Mouse (Mus musculus): ENCODE measurements around the gene Ppfia2. TPM values are rescaled to one million over a fixed set of nuclear protein-coding genes. Genes with fewer than 3 reads are reported as not detected.
A peak's percentile ranks its signal among the peaks of the same experiment; 100 is the strongest.

Gene Ppfia2
- total and polyA plus RNA-seq, 2 experiments from 2014 or later: 31.4 to 63.5 TPM

GRCm38 (mm10) chr10:106609177-106609981 lies 139.2 kb downstream of the Ppfia2 start:
- Histone ChIP-seq H3K9me3 (ENCODE audit: low read length) (no peaks in the 10 kb centered on the region), H3K27me3 (ENCODE audit: insufficient read depth, low read length) (no peaks in the 10 kb centered on the region), H3K27ac (ENCODE audit: low read depth, low read length) (peak overlapping the region; percentile 68), H3K4me1 (ENCODE audit: insufficient read depth, low read length) (no peaks in the 10 kb centered on the region), H3K9ac (replicated peaks; ENCODE audit: low read length, poor library complexity, severe bottlenecking) (peak overlapping the region; percentile 44; the same call in 1 of the 2 replicates), H3K36me3 (ENCODE audit: insufficient read depth, low read length) (no peaks in the 10 kb centered on the region), H3K4me3 (ENCODE audit: low read depth, low read length) (peak overlapping the region; percentile 21), H3K4me2 (ENCODE audit: low read depth, low read length, poor library complexity, severe bottlenecking) (peak overlapping the region; percentile 40)
- WGBS: 2% methylated on average over 7 of the region's 7 CpGs
- DNase-seq (ENCODE audit: low spot score): peak; percentile 75
- ATAC-seq (ENCODE audit: low FRiP score): peak; percentile 79
- TF ChIP-seq CTCF (IDR thresholded peaks at IDR 0.05): peak; percentile 74

DNA sequence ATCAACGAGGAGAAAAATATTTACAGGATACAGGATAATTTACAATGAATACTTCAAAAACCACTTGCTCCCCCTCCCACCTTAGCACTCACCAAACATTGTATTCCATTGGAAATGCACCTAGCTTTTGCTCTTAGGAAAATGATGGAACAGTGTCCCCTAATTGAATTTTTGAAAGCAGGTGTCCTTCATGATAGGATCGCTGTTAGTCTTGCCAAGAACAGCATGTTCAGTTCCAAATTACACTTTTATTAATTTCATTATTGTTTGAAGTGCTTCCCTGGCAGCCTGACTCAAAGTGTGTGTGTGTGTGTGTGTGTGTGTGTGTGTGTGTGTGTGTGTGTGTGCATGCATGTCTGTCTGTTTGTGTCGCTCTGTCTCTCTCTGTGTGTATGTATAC lies 140.1 kb downstream of the Ppfia2 start:
- no peaks in the 10 kb centered on the region for H3K4me1 ChIP-seq (ENCODE audit: insufficient read depth, low read length)
- H3K9me3 ChIP-seq (ENCODE audit: low read length): no peaks in the 10 kb centered on the region
- no peak overlapping the region for H3K9ac ChIP-seq (replicated peaks; ENCODE audit: low read length, poor library complexity, severe bottlenecking)
- WGBS: 53% methylated on average over 3 of the region's 3 CpGs
- H3K27ac ChIP-seq (ENCODE audit: low read depth, low read length): no peak overlapping the region
- TF ChIP-seq CTCF (IDR thresholded peaks at IDR 0.05): no peak
- no peaks in the 10 kb centered on the region for H3K36me3 ChIP-seq (ENCODE audit: insufficient read depth, low read length)
- no peak overlapping the region for H3K4me3 ChIP-seq (ENCODE audit: low read depth, low read length)
- no peaks in the 10 kb centered on the region for H3K27me3 ChIP-seq (ENCODE audit: insufficient read depth, low read length)
- peak; percentile 29; the same call in 1 of the 2 replicates for ATAC-seq (ENCODE audit: low FRiP score)
- H3K4me2 ChIP-seq (ENCODE audit: low read depth, low read length, poor library complexity, severe bottlenecking): no peak overlapping the region
- peak; percentile 8 for DNase-seq (ENCODE audit: low spot score)

DNA sequence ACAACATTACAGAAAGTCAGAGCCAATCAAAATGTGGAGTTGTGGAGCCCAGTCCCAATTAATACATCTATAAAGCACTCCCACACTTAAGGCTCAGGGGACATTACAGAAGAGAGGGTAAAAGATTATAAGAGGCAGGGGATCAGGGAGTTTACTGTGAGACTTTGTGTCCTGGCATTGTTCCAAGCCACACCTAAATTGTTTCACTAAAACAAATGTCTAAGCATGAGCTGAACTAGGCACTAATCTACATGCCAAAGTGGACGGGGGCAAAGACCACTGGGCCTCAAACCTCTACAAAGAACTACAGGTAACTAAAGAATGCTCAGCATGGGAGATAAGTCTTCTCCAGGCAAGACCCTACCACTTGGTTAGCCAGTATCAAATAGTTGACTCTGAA lies 148.1 kb downstream of the Ppfia2 start:
- ATAC-seq (ENCODE audit: low FRiP score) (no peak), DNase-seq (ENCODE audit: low spot score) (no peak)

GRCm38 (mm10) chr10:106620952-106621351 lies 150.8 kb downstream of the Ppfia2 start:
- no peak overlapping the region for H3K9ac ChIP-seq (replicated peaks; ENCODE audit: low read length, poor library complexity, severe bottlenecking)
- TF ChIP-seq CTCF (IDR thresholded peaks at IDR 0.05): no peak
- ATAC-seq (ENCODE audit: low FRiP score): no peak
- no peak for DNase-seq (ENCODE audit: low spot score)
- no peaks in the 10 kb centered on the region for H3K36me3 ChIP-seq (ENCODE audit: insufficient read depth, low read length)
- H3K4me1 ChIP-seq (ENCODE audit: insufficient read depth, low read length): no peaks in the 10 kb centered on the region
- H3K27ac ChIP-seq (ENCODE audit: low read depth, low read length): no peak overlapping the region
- no peak overlapping the region for H3K4me2 ChIP-seq (ENCODE audit: low read depth, low read length, poor library complexity, severe bottlenecking)
- no peaks in the 10 kb centered on the region for H3K27me3 ChIP-seq (ENCODE audit: insufficient read depth, low read length)
- 95% methylated on average over 1 of the region's 1 CpGs for WGBS
- H3K9me3 ChIP-seq (ENCODE audit: low read length): no peaks in the 10 kb centered on the region
- no peak overlapping the region for H3K4me3 ChIP-seq (ENCODE audit: low read depth, low read length)

More for the DNA sequence above, 148.1 kb downstream of the Ppfia2 start:
- H3K4me2 ChIP-seq (ENCODE audit: low read depth, low read length, poor library complexity, severe bottlenecking): no peak overlapping the region
- H3K27ac ChIP-seq (ENCODE audit: low read depth, low read length): no peak overlapping the region
- no peaks in the 10 kb centered on the region for H3K9me3 ChIP-seq (ENCODE audit: low read length)
- H3K9ac ChIP-seq (replicated peaks; ENCODE audit: low read length, poor library complexity, severe bottlenecking): no peak overlapping the region
- H3K27me3 ChIP-seq (ENCODE audit: insufficient read depth, low read length): no peaks in the 10 kb centered on the region
- 56% methylated on average over 1 of the region's 1 CpGs for WGBS
- TF ChIP-seq CTCF (IDR thresholded peaks at IDR 0.05): no peak
- H3K4me3 ChIP-seq (ENCODE audit: low read depth, low read length): no peak overlapping the region
- H3K36me3 ChIP-seq (ENCODE audit: insufficient read depth, low read length): no peaks in the 10 kb centered on the region
- no peaks in the 10 kb centered on the region for H3K4me1 ChIP-seq (ENCODE audit: insufficient read depth, low read length)

- H3K27me3 ChIP-seq (ENCODE audit: insufficient read depth, low read length): no peaks in the 10 kb centered on the region
- no peak overlapping the region for H3K9ac ChIP-seq (replicated peaks; ENCODE audit: low read length, poor library complexity, severe bottlenecking)
- H3K4me1 ChIP-seq (ENCODE audit: insufficient read depth, low read length): no peaks in the 10 kb centered on the region
- no peak overlapping the region for H3K4me2 ChIP-seq (ENCODE audit: low read depth, low read length, poor library complexity, severe bottlenecking)
- no peaks in the 10 kb centered on the region for H3K36me3 ChIP-seq (ENCODE audit: insufficient read depth, low read length)
- 72% methylated on average over 10 of the region's 10 CpGs for WGBS
- H3K9me3 ChIP-seq (ENCODE audit: low read length): no peaks in the 10 kb centered on the region
- DNase-seq (ENCODE audit: low spot score) (no peak), ATAC-seq (ENCODE audit: low FRiP score) (no peak)
- H3K27ac ChIP-seq (ENCODE audit: low read depth, low read length): no peak overlapping the region
- H3K4me3 ChIP-seq (ENCODE audit: low read depth, low read length): no peak overlapping the region
- no peak for TF ChIP-seq CTCF (IDR thresholded peaks at IDR 0.05)
Measured at GRCm38 (mm10) chr10:106623342-106623741, 153.2 kb downstream of the Ppfia2 start.

DNA sequence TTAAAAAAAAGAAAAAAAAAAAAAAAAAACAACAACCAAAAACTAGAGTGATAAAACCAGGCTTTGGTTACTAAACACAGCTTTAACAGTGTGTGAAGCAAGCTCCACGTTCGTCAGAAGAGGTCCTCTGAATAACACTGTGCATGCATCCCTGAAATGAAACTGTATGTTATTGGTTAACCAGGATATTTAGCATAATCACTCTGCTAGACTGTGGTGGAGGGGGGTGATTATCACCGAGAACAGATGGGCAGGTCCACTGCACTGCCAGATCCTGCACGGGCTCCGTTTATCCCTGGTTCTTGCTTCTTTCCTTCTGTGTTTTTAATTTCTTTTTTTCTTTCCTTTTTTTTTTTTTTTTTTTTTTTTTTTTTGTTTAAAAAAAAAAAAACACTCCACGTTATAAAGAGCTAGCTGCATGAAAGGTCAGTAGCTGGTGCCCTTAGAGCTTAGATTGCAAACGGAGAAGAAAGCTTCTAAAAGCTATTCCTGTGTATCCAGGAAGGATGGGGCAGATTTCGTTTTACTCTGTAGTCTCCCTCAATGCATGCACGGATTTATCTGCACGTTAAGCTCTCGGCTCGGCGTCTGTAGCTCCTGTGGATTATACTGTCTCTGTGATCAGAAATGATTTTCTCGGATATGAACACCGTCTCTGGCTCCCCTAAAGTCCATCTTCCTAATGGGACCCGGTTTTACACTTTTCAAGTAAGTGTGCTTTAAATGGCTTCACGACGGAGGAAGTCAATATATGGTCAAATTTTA lies 162.2 kb downstream of the Ppfia2 start:
- Histone ChIP-seq H3K27ac (ENCODE audit: low read depth, low read length) (no peak overlapping the region), H3K27me3 (ENCODE audit: insufficient read depth, low read length) (no peaks in the 10 kb centered on the region), H3K4me3 (ENCODE audit: low read depth, low read length) (peak overlapping the region; percentile 30), H3K36me3 (ENCODE audit: insufficient read depth, low read length) (no peaks in the 10 kb centered on the region), H3K4me1 (ENCODE audit: insufficient read depth, low read length) (no peaks in the 10 kb centered on the region), H3K4me2 (ENCODE audit: low read depth, low read length, poor library complexity, severe bottlenecking) (peak overlapping the region; percentile 54), H3K9me3 (ENCODE audit: low read length) (no peaks in the 10 kb centered on the region), H3K9ac (replicated peaks; ENCODE audit: low read length, poor library complexity, severe bottlenecking) (0 out of 2 replicates have a peak overlapping the region, but pooled peaks have one; percentile 19)
- ATAC-seq (ENCODE audit: low FRiP score) (peak; percentile 71), DNase-seq (ENCODE audit: low spot score) (peak; percentile 71)
- WGBS: 15% methylated on average over 18 of the region's 18 CpGs
- peak; percentile 12; the same call in 1 of the 2 replicates for TF ChIP-seq CTCF (IDR thresholded peaks at IDR 0.05)
